Mouse (Mus musculus): ENCODE measurements around the gene Mlec.
"Not testable (repeated sequence)": the region's sequence is repeated elsewhere in the genome, so short reads cannot be mapped to it uniquely, and the experiment has no call there.

The Mlec gene

DNA sequence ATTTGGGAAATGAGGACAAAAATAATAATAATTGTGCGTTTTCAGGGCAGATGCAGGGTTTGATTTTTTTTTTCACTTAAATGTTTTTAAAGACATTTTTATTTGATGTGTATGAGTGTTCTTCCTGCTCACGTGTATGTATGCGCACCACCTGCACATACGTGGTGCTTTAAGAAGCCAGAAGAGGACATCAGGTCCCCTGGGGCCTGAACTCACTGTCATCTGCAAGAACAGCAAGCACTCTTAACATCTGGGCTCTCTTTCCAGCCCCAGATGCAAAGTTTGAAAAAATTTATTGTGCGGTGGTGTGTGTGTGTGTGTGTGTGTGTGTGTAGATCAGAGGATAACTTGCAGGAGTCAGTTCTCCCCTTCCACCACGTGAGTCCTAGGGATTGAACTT is 19.9 kb upstream of the Mlec start:
- DNase-seq, result no peak

DNA sequence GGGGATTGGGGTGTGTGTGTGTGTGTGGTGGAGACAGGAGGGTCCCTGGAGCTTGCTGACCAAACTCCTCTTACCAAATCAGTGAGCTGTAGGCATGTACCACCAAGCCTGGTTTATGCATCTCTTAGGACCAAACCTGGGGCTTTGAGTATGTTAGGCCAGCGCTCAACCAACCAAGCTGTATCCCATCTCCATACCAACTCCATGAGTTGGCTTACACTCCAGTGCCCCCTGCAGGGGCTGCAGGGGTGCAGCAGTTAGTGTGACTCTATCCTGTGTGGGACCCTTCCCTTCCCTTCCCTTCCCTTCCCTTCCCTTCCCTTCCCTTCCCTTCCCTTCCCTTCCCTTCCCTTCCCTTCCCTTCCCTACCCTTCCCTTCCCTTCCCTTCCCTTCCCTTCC is 16.6 kb upstream of the Mlec start:
- no peak for DNase-seq

DNA sequence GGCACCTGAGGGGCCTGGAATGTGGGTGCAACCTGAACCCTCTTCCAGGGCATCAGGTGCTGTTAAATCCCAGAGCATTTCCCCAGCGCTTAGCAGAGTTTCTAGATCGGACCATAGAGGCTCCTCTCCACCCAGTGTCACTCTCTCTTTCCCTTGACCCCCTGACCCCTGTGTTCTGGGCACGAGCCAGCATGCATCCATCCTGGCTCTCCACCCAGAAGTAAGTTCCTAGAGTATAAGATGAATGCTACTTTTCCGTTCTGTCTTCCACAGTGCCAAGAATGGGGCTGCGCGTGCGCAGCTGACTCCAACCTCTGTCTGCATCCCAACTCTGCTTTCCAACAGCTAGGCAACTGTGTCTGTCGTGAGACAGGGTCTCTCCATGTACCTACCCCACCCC is 12.2 kb upstream of the Mlec start:
- DNase-seq, result no peak

DNA sequence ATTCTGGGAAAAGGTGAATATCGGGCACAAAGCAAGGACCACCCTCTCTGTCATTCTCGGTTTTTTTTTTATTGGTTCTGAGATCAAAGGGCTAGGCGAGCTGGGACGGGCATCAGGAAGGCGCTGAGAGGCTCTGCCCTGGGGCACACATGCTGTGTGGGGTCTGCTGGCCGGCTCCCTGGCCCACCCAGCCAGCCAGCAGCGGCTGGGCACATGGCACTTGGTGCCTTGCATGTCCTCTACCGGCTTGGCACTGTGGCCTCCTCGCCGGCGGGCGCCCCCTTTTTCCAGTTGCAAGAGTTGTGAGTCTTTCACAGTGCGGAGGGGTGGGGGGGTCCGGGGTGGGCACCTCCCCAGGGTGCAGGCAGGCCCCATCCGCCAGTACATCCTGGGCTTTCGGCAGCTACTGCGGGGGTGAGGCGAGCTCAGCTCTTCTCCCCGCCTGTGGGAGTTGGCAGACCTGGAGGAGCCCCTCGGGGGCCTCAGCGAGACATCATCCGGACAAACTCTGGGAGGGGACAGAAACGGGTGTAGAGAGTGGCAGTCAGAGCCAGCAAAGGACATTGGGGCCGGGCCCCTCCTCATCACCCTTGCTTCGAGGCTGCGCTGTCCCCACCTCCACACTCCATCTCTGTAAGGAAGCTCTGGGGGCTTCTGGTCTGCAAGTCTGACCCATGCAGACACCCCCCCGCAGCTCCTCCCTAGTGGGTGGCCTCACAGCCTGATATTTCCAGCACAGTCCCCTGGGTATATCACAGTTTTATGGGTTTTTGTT is 10.8 kb upstream of the Mlec start:
- DNase-seq, result no peak

DNA sequence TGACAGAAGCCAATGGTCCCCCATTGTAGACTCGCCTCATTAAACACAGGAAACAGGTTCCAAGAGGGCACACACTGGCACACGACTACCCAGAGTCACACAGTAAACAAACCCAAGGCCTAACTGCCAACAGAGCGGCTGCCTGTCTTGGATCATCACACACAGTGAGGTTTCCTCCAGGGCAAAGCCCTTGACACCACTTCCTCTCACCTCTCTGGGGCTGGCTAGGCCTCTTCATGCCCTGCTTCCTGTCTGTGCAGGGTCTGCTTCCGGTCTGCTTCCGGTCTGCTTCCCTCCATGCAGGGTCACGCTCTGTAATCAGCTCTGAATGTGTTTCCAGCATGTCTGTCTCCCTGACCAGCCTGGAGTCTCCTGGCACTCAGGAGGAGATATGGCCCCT is 9.4 kb upstream of the Mlec start:
- no peak for DNase-seq

DNA sequence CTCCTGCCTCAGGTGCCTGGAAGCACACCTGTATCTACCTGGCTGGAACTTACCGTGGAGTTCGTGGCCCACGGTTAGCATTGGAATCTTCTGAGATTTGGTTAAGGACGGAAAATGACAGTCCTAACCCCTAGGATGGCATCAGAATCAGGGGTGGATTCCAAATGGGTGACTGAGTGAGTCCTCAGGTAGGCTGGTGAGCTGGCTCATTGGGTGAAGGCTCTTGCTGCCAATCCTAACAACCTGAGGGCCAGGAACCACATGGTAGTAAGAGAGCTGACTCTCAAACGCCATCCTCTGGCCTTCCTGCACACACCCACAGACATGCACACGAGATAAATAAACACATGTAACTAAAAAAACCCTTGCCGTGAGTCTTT is 8.8 kb upstream of the Mlec start:
- no peak for DNase-seq

DNA sequence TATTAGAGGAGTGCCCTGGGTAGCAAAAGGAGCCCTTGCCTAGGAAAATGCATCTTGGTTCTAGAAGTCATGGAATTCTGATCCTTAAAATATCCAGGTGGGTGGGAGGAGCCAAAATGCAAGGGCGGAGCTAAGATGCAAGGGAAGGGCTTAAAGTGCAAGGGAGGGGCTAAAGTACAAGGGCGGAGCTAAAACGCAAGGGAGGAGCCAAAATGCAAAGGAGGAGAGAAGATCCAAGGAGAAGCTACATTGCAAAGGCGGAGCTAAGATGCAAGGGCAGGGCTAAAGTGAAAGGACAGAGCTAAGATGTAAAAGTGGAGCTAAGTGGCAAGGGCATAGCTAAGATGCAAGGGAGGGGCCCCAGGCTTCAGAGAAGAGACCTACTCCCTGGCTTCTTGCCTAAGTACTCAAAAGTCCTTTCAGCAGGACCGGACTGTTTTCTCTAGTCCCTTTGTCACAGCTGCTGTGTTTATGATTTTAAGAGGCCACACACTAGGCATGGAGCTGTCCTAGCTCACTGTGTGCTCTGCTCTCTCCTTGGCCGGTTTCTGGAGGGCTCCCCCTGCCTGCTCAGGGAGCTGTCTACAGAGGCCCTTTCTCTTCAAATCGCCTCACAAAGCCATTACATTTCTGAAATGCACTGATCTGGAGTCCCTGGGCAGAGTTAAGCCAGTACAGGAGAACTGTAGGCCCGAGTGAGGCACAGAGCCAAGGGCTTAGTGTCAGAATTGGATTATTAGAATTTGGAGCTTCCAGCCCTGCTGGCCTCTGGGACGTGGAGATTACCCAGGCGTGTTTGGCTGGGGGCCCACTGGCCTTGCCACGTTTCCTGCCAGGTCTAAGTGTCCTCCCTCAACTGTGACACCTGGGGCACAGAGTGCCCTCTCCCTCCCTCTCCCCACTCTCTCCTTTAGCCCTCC is 8.2 kb upstream of the Mlec start:
- DNase-seq, result no peak

DNA sequence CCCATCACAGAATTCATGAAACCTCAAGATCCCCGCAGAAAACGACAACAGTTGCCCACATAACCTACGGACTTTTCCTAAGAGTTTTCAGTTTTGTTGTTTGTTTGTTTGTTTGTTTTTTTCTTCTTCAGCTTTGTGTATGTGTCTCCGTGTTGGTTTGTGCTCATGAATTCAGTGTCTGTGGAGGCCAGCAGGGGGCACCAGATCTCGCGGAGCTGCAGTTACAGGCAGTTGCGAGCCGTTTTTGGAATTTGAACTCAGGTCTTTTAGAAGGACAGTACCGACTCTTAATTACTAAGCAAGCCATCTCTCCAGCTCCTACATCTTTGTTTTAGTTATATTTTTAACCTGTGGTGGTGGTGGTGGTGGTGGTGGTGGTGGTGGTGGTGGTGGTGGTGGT is 7.4 kb upstream of the Mlec start:
- DNase-seq, result peak; percentile 52

DNA sequence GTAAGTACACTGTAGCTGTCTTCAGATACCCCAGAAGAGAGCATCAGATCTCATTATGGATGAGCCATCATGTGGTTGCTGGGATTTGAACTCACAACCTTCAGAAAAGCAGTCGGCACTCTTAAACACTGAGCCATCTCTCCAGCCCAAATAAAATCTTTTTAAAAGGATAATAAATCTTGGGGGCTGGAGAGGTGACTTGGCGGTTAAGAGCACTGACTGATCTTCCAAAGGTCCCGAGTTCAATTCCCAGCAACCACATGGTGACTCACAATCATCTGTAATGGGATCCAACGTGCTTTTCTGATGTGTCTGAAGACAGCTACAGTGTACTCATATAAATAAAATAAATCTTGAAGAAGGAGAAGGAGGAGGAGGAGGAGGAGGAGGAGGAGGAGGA is 6.5 kb upstream of the Mlec start:
- not testable (repeated sequence) for DNase-seq

DNA sequence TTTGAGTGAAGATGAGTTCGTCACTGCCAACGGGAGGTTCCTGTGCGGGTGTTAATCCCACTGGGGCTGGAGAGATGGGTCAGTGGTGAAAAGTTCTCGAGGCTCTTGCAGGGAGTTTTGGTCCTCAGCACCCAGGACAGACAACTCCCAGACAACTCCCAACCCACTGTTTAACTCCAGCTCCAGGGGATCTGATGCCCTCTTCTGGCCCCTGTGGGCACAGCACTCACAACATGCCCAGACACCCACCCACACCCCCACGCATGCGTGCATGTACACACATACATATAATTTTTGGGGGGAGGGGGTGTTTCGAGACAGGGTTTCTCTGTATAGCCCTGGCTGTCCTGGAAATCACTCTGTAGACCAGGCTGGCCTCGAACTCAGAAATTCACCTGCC is 5.6 kb upstream of the Mlec start:
- DNase-seq, result peak; percentile 67

DNA sequence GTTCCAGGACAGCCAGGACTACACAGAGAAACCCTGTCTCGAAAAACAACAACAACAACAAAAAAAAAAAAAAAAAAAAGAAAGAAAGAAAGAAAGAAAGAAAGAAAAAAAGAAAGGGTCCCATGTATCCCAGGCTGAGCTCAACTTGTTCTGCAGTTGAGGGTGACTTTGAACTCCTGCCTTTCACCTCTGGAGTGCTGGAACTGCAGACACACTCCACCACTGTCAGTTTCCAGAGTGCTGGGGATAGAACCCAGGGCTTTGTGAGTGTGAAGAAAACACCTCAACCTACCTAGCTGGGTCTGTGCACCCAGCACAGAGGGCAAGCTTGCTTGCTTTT is 3.9 kb upstream of the Mlec start:
- DNase-seq, result not testable (repeated sequence)

DNA sequence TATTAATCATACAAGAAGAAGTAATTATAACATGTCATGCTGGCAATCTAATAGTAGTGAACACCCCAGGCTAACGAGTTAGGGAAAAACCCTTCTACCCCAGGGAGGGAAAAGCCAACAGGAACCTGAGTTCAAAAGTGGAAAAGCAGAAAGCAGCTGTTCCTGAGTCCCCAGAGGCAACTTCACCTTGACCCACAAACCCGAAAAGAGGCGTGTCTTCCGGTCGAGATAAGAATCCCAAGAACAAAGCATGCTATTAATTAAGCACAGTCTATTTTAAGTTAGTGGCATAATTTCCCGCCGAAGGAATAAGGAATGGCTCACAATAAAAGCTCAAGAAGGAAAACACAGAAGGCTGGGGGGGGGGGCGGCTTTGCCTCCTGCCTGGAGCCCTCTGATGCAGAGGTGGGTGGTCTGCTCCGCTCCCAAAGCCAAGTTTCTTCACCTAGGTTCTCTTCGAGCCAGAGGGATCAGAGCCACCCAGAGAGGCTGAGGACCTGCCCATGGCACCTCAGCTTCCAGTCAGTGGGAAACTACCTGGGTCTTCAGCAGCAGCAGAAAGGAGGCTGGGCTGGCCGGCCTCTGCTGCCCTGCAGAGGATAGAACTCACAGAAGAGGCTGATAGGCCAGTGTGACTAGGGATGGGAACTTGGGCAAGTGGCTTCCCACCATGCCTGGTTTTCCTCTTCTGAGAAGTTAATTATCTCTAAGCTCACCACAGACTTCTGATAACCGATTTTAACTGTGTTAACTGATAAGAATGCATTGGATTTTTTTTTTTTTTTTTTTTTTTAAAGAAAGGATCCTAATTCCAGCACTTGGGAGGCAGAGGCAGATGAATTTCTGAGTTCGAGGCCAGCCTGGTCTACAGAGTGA is 3.3 kb upstream of the Mlec start:
- no peak for DNase-seq

DNA sequence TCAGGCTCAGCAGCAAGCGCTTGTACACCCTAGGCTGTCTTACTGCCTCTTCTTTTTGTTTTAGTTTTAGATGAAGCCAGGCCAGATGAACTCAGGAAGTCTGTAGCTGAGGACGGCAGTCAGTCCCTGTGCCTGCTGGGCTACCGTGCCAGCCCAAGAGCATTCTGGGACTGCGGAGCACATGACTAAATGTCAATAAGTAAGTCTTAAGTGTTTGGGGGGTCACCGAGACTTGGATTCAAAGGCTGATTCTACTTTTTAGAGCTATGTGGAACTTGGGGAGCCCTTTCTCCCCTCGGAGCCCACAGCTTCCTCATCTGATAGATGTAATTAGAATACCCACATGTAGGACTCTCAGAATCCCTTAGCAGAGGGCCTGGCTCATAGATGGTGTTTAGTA is 2.7 kb upstream of the Mlec start:
- DNase-seq, result no peak

DNA sequence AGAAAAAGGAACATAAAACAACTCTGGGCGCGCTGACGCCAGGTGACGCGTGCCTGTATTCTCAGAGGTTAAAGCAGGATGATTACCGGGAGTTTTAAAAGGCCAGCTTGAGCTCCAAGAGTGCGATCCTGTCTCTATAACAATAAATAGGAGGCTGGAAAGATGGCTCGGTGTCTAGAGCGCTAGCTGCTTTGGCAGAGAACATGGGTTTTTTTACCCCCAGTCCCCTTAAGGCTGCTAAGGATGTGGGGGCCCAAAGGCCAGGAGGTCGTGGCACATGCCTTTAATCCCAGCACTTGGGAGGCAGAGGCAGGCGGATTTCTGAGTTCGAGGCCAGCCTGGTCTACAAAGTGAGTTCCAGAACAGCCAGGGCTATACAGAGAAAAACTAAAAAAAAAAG is 1.2 kb upstream of the Mlec start:
- DNase-seq, result no peak

DNA sequence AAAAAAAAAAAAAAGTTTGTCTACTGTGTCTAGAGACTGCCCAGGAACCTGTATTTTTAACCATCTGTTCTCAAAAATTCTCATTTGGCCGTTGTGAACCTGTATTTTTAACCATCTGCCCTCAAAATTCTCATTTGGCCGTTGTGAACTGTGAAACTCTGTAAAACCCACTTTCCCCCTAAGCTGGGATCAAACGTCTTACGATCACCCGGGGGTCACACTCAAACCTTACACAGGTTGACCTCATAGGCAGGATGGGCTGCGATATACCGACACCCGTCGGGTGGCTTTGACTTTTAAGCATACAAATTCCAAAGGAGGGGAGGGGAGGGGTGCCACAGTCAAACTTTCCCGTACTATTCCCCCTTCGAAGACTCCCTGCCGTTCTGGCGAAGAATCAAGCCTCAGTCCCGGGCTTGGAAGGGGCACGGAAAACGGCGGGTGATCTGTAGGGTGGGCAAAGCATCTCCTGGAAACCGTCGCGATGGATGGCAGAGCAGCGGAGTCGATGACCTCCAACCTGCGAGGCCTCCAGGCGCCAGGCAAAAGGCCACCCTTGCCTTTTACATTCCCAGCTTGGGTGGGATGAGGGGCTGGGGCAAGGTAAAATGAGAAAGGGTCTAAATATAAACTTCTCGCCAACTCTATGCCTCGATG is 918 bp downstream of the Mlec start:
- DNase-seq, result no peak

DNA sequence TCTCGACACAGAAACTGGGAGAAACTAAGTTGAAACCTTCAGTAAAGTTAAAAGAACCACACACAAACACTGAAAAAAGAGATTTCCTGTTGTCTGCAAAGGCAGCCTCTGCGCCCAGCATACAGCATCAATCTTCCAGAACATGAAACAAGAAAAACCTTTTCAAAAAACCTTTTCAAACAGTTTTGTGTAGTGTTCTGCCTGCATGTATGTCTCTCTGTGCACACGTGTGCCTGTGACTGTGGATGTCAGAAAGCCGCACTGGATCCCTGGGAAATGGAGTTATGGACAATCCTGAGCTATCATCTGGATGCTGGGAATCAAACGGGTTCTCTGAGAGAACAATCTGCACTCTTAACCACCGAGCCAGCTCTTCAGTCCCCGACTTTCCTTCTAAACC is 1.6 kb downstream of the Mlec start:
- DNase-seq, result no peak

DNA sequence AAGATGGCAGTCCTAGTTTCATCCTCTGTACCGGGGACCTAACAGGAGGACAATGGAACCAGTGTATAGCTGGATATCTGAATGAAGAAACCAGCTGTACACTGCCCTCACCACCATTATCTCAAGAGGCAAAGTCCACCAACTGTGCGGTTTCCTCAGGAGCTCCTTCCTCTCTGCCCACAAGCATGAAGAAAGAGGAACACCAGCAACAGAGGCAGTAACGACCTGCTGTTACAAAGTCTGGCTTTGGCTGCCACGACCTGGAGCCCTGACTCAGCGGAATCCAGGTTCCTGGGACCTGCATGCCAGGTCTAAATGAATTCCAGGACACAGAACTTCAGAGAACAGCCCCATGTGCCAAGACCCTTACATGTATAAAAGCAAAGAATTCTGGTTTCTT is 2.1 kb downstream of the Mlec start:
- no peak for DNase-seq

DNA sequence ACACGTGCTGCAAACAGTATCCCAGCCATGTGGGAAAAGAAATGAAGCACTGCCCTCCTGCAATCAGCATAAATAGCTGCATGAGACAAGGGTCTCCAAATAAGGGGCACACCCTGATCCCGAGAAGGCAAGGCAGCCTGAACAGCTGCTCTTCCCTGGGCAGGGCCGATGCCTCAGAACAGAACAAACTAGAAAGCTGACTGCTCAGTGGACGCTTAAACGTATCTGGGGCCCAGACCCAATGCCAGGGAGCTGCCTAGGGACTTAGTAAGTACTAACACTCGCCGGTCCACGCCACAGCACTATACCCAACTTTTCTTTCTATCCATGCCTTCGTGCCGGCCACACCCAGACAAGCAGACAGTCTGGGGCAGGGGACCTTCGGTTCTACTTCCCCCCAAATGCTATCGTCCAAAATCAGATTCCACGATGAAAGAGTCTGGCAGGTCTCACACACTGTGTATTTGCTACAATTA is 2.8 kb downstream of the Mlec start:
- DNase-seq, result no peak

DNA sequence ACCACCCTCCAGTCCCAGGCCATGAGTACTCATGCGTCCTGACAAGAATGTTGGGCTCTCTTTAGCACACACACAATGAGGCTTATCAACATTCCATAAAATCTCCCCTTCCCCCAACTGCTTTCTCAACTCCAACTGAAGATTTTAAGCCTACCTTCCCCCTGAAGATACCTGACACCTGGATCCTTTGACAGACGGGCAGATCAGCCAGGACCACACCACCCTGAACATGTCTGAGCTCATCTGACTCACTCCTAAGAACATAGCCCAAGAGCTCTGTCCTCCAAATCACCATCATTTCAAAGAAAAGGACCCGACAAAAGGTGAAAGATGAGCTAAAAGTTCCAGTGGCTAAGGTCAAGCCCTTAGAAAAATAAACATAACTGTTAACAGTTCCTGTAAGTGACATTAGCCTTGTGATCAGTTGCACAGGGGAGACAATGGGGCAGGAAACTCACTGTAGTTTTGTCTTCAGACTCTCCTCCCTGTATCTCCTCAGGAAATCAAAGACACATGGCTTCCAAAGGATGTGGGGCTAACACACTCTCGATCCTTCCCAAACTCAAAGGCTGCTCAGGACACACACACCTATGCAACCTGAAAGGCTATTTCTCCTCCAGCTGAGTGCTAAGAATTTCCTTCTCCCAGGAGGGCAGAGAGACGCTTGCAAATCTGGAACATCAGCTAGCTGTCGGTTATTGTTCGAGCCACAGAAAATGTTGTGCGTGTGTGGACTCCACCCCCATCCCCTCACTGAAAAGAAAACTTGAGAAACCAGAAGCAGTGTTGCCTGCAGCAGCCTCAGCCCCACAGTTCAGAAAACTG is 5.6 kb downstream of the Mlec start:
- DNase-seq, result no peak

DNA sequence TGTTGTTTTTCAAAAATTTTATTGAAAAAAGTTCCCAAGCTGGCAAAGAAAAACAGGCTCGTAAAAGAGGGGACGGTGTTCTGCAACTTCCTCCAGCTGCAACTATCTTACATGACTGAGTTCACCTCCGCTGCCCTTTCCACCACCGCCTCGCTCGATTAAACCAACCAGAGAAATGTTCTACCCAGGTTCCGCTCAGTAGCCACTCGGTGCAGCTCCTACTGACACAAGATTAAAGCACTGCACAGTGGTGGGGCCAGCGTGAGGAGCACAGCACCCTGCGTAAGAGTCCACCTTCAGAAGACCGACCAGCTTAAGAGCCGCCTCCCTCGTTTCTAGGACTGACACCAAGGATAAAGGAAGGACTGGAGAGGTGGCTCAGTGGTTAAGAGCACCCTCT is 6.5 kb downstream of the Mlec start:
- DNase-seq, result no peak

DNA sequence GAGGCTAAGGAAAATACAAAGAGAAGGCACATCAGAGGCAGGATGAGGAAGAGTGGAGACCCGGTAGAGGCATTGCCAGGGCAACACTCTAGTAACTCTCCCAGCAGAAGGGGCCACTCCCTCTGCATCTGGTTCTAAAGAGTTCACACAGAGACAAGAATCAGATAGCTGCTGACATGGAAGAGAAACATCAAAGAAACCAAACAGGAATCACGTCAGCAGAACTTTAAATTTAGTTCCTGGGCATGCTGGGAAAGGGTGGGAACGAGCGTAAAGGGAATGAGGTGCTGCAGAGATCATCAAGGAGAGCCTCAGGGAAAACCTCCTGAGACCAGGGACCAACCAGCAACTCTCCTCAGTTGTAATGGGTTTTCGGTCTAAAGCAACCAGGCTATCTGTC is 7.0 kb downstream of the Mlec start:
- DNase-seq, result no peak
